Mouse (Mus musculus) activated CD4-positive, CD25-positive, alpha-beta regulatory T cell (primary cell): ENCODE results near the gene Gm10639. TPM values are rescaled to one million over a fixed set of nuclear protein-coding genes. Genes with fewer than 3 reads are reported as not detected.

Experiments
- polyA plus RNA-seq, 2 experiments: library from polyadenylated mRNA; unstranded; fragments of 100-300 nt; shearing (Covaris generic); gene quantifications; one replicate each; pipeline ENCODE4 v1.2.1; 2017

Gm10639 gene
- polyA plus RNA-seq, result not detected

DNA sequence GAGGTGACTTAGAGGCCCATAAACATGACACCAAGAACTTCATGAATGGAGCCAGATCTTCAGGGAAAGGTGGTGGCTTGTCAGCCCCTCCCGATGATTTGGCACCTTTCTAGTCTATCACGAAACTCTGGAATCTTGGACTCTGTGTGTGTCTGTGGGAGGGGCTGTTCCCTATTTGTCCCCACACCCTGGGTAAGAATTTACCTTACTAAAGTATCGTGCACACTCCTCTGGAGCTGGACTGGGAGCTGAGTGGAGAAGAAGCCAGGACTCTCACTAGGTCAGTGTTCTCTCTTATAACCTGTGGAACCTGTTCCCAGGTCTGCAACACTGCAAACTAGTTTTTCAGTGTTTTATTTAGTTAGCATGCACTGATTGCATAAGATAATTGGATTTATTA, at the start of gene Gm10639:
Gm10639 (plus strand) TSS at position 201 of the 400 bp plus-strand sequence.

DNA sequence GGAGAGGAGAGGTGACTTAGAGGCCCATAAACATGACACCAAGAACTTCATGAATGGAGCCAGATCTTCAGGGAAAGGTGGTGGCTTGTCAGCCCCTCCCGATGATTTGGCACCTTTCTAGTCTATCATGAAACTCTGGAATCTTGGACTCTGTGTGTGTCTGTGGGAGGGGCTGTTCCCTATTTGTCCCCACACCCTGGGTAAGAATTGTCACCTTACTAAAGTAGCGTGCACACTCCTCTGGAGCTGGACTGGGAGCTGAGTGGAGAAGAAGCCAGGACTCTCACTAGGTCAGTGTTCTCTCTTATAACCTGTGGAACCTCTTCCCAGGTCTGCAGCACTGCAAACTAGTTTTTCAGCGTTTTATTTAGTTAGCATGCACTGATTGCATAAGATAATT, 32.8 kb upstream of the Gm10639 start, which contains the start of gene Gm3776:
Gm3776 (plus strand) TSS at position 216 of the 400 bp plus-strand sequence.

GRCm38 (mm10) chr9:78314696-78315095, 25.0 kb downstream of the Gm10639 start, which contains the start of gene Omt2a:
TSS of gene Omt2a (minus strand) at chr9:78314796.

GRCm38 (mm10) chr9:78327289-78327688, 37.6 kb downstream of the Gm10639 start, which contains the start of gene Omt2b:
TSS of gene Omt2b (plus strand) at chr9:78327589.

Other genes starting within 250 kb of the Gm10639 start
- not detected for gene Gcm1, start 238.0 kb upstream of the Gm10639 start, polyA plus RNA-seq
- 10 to 100 TPM; 74.0 to 75.3 TPM for gene Fbxo9, start 180.9 kb upstream of the Gm10639 start, polyA plus RNA-seq
- gene Ick, start 180.7 kb upstream of the Gm10639 start, polyA plus RNA-seq, result 10 to 100 TPM in 1 of 2 experiments, 1 to 10 TPM in 1; 9.9 to 10.6 TPM
- 10 to 100 TPM; 17.0 to 32.9 TPM for gene Gsta4, start 107.1 kb upstream of the Gm10639 start, polyA plus RNA-seq
- gene Gsta1, start 59.3 kb upstream of the Gm10639 start, polyA plus RNA-seq, result not detected
- not detected for gene Gm3776, start 32.8 kb upstream of the Gm10639 start, polyA plus RNA-seq
- gene Omt2a, start 24.9 kb downstream of the Gm10639 start, polyA plus RNA-seq, result not detected
- gene Omt2b, start 37.7 kb downstream of the Gm10639 start, polyA plus RNA-seq, result not detected
- gene Gsta2, start 65.9 kb downstream of the Gm10639 start, polyA plus RNA-seq, result not detected
- under 1 TPM in 1 of 2 experiments, not detected in 1; 0.39 TPM for gene Dppa5a, start 78.3 kb downstream of the Gm10639 start, polyA plus RNA-seq
- under 1 TPM in 1 of 2 experiments, not detected in 1; 0.23 TPM for gene Ooep, start 88.8 kb downstream of the Gm10639 start, polyA plus RNA-seq
- gene Ddx43, start 105.9 kb downstream of the Gm10639 start, polyA plus RNA-seq, result 1 to 10 TPM; 5.6 to 8.2 TPM
- gene Cgas, start 153.3 kb downstream of the Gm10639 start, polyA plus RNA-seq, result 1 to 10 TPM; 2.5 to 5.2 TPM
- 10 to 100 TPM; 21.8 to 38.0 TPM for gene Mto1, start 158.3 kb downstream of the Gm10639 start, polyA plus RNA-seq
- gene Gm17324, start 158.9 kb downstream of the Gm10639 start, polyA plus RNA-seq, result 1 to 10 TPM in 1 of 2 experiments, under 1 TPM in 1; 0.69 to 1.7 TPM
- 1,000 to 10,000 TPM; 3,735 to 5,668 TPM for gene Eef1a1, start 199.2 kb downstream of the Gm10639 start, polyA plus RNA-seq